Mouse (Mus musculus): ENCODE data around the gene Zfp574.
A peak's percentile ranks its signal among the peaks of the same experiment; 100 is the strongest.

The Zfp574 gene

DNA sequence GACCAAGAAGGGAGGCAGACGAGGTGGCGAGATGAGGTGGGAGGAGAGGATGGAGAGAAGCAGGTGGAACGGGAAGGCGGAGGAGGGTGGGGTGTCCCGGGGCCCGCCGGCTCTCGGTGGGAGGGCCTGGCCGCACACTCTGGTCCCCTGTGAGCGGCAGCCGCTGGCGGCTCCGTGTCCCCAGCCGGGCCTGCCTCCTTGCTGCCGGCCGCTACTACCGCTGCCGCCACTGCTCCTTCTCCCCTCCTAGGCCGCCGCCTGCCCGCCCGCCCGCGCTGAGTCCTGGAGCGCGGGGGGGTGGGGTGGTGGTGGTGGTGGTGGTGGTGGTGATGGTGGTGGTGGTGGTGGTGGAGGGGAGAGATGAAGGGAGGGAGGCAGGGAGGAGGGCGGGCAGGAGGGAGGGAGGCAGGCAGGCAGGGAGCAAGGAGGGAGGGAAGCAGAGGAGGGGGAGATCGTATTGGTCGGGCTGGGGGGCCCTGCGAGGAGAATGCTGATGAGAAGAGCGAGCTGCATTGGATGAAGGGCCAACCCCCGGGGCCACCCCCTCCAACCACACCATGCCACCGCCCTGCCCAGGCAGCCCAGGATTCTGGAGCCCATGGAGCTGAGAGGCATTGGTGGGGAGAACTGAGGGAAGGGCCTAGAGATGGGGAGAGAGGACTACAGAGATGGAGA, 486 bp downstream of the Zfp574 start:
- DNase-seq (ENCODE audit: low read depth) = peak; percentile 65

DNA sequence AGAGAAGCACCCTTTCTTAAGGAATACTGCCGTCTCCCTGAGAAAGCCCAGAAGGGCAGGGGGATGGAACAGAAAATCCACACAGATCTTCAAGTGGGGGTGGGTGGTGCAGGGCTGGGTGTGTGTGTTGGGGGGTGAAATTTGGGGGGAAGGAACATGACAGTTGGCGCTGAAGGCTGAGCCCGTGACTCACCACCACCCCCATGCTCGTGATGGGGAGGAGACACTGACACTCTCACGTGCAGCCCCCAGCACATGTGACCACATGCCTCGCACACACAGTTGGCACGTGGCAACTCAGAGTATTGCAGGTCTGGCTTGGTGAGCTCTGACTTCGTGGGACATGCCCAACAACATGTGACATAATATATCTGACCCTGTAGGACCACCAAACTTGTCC, 1.6 kb downstream of the Zfp574 start:
- DNase-seq (ENCODE audit: low read depth) = no peak

DNA sequence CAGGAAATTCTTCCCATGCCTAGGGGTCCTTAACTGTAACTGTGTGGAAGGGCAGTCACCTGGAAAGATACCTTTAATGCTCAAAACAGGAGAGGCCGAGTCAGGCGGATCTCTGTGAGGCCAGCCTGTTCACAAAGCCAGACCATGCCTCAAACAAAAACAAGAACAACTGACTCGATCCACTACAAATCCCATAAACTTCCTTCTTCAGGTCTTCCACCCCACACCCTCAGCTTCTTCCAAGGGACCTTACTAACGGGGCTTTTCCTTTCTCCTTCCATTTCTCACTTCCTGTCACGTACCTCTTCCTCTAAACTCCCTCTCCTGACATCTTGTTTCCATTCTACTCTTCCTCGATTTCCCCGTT, 3.9 kb downstream of the Zfp574 start:
- DNase-seq (ENCODE audit: low read depth) = peak; percentile 51

DNA sequence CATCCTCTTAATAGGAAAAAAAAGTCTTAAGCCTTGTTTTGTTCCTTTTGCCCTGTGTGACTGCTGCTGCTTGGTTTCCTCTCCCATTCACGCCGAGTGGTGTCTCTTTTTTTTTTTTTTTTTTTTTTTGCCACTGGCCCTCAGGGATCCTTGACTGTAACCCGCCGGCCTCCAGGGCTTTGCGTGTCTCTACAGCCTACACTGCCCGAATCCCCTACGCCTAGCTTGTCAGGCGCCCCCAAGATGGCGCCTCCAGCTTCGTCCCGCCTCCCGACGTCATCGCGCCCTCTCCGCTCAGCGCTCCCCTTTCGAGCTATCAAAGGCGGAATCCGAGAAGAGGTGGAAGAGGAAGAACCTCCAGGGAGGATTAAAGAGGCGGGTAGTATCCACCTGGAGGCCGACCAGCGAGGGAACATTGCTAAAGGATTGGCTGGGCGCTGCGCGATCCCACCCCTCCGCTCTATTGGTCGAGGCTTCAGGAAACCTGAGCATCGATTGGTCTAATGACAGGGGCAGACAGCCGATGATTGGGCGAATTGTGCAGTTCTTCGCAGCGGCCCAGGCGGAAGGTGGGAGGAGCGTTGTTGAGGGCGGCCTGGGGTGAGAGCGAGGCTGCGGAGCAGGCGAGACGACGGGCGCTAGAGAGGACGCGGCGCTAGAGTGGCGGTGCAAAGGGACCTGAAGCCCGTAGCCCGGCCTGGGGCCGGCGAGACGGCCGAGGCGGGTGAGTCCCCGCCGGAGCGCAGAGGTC, 4.5 kb downstream of the Zfp574 start:
- DNase-seq (ENCODE audit: low read depth) = peak; percentile 98

DNA sequence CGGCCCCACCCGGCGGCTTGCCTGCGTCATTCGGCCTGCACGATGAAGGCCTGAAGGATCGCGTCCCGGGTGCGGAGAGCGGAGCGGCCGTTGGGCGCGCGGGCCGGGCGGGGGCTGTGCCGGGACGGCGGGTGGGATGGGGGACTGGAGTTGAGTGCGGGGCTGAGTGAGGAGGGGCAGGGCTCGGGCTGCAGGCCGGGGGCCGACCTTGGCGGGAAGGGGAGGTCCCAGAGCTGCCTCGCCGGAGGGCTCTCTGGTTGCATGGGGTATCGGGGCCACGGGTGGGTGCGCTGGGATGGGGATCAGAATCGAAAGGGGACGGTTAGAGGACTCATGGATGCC, 5.0 kb downstream of the Zfp574 start:
- no peak for DNase-seq (ENCODE audit: low read depth)

DNA sequence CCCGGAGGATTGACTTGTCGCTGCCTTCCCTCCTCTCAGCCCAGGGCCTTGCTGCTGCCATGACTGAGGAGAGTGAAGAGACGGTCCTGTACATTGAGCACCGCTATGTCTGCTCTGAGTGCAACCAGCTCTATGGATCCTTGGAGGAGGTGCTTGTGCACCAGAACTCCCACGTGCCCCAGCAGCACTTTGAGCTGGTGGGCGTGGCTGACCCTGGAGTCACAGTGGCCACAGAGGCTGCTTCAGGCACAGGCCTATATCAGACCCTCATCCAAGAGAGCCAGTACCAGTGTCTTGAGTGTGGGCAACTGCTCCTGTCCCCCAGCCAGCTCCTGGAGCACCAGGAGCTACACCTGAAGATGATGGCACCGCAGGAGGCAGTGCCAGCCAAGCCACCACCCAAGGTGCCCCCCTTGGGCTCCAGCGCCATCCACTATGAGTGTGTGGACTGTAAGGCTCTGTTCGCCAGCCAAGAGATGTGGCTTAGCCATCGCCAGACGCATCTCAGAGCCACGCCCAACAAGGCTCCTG, 7.2 kb downstream of the Zfp574 start:
- no peak for DNase-seq (ENCODE audit: low read depth)

DNA sequence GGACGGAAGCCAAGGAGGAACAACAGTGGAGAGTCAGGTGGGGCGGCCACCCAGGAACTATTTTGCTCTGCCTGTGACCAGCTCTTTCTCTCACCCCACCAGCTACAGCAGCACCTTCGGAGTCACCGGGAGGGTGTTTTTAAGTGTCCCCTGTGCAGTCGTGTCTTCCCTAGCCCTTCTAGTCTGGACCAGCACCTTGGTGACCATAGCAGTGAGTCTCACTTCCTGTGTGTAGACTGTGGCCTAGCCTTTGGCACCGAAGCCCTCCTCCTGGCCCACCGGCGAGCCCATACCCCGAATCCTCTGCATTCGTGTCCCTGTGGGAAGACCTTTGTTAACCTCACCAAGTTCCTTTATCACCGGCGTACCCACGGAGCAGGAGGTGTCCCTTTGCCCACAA, 8.1 kb downstream of the Zfp574 start:
- DNase-seq (ENCODE audit: low read depth) = no peak

DNA sequence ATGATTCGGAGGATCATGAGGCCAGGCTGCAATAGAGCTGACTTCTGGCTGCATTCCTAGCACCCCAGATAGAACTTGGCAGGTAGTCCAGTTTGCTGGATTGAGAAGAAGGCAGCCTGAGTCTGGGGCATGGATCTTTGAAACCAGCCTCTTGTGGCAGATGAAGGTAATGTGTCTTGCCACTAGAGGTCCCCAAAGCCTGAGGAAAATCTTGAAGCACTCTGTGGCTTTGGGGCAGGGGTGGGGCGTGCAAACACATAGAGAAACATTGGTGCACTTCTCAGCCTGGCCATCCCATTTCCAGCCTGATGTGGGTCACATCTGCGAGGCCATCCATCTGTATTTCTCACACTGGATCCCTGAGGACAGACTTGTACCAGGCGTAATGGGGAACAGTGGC, 10.1 kb downstream of the Zfp574 start:
- DNase-seq (ENCODE audit: low read depth) = peak; percentile 70

DNA sequence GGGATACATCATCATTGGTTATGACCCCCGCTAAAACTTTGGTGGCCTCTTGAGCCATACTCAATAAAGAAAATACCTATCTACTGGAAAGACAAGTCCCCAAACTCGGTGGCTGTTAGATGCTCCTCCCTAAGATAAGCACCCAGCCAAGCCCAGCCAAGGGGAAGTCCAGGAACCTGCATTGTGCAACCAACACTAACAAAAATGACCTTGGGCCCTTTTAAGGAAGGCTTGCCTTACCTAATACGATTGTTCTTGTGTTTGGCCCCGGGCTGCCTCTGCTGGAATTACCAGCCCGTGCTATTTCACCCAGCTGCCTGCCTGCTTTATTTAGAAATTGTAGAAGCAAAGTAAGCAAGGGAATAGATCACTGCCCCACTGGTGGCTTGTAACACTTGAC, 12.3 kb downstream of the Zfp574 start:
- DNase-seq (ENCODE audit: low read depth) = no peak

DNA sequence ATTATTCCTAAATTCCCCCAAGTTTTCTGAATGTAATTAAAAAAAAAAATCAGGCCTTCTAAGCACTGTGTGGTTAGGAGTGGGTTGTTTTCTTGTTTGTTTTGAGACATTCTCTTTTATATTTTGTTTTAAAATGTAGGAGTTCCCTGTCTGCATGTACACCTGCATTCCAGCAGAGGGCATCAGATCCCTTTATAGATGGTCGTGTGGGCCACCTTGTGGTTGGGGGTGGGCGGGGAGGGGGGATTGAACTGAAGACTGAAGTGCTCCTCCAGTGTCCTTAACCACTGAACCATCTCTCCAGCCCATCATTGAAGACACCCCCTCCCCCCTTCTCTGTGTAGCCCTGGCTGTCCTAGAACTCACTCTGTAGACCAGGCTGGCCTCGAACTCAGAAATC, 14.3 kb downstream of the Zfp574 start:
- DNase-seq (ENCODE audit: low read depth) = peak; percentile 31

DNA sequence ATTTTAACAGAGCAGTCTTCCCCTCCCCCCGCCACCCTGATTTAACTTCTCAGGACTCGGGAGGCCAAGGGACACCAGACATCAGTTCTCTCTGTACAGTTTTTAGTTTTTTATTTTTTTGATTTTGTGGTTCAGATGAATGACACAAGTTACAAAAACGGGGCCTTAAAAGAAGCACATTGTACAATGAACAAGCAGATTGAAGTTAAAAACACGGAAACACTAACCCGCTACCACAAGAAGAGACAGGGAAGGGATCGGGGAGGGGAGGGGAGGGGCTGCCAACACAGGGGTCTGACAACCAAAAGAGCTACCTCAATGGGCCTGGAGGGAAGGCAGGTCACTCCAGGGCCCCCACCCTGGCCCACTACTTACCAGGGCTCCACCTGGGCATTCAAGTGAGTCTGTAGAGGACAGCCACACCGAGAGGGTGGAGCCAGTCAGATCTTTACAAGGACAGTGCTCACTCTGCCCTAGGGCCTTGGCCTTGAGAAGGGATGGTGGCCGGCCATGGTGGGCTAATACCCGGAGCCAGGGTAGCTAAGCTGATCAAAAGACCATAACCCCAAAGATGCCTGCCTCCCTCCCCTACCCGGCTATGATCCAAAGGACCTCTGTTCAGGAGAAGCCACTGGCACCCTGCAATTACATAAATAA, 15.0 kb downstream of the Zfp574 start:
- no peak for DNase-seq (ENCODE audit: low read depth)

DNA sequence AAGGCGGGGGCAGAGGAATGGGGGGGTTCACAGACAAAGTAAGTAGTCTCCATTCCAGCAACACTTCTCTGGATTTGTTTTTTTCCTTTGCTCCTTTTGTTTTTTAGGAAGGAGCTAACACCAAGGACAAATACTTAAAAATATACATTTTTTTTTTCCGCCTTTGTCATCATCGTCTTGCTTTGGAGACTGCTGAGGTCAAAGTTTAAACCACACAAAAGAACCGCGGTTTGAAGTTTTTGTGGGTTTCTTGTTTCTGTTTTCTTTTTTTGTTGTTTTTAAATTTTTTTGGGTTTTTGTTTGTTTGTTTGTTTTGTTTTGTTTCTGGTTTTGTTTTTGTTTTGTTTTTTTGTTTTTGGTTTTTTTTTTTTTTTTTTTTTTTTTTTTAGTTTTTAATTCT, 15.6 kb downstream of the Zfp574 start:
- no peak for DNase-seq (ENCODE audit: low read depth)

DNA sequence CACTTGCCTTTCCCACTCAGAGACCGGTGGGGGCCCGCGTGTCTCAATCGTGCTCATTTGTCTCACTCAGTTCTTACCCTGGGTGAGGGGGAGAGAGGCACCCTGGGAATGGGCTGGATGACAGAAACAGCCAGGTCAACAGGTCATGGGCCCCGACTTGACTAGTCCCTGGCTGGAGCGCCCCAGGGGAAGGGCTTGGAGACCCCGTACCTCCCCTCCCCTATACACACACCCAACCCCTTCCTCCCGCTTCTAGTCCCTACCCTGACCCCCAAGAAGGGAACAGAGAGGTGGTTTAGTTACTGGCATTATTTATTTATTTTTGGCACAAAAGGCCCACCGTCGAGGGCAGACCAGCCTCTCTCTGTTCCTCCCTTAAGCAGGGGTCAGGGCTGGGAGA, 16.2 kb downstream of the Zfp574 start:
- DNase-seq (ENCODE audit: low read depth) = no peak

DNA sequence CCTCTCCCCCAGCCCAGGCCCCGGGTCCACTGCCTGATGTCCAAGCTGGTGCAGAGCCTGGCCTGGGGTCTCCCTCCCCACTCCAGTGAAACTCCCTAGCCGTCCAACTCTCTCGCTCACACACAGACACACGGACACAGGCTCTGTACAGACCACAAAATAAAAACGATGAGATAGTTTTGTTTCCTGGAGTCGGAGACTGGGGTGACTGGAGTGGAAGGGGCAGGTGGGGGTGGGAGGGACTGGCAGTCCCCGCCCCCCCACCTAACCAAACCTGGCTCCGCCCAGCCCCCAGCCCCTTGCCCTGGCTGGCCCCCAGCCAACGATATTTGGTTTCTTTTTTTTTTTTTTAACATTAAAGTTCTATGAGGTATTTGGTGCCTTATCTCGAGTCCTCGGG, 16.6 kb downstream of the Zfp574 start:
- DNase-seq (ENCODE audit: low read depth) = no peak

DNA sequence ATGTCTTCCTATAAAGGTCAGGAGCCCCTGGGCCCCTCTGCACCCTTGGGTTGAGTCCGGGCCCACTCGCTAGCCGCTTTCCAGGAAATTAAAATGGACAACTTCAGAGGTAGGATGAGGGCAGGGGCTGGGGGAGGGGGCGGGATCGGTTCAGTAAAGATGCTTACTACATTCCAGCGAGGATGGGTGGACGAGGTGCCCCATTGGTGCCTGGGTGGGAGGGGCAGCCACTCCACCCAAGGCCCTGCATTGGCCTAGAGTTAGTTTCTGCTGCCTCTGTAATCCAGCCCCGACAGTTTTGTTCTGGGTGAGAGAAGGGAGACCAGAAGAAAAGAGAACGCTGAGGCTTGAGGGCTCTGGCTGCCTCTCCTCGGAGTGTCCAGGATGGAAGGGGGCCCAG, 17.5 kb downstream of the Zfp574 start:
- DNase-seq (ENCODE audit: low read depth) = no peak

DNA sequence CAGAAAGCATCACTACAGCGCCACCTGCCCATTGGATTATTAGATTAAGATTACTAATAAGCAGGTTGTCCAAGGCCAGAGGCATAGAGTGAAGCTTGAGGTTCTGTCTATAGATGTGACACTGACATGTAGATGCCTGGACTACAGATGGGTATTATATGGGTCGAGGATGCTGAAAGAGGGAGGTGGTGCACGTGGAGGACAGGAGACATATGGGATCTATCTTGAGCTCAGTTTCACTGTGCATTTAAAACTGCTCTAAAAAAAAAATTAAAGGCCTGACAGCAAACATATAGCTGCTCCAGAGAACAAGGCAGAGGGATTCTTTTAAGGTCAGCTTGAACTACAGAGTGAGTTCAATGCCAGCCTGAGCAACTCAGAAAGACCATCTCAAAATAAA, 25.8 kb downstream of the Zfp574 start:
- no peak for DNase-seq (ENCODE audit: low read depth)

DNA sequence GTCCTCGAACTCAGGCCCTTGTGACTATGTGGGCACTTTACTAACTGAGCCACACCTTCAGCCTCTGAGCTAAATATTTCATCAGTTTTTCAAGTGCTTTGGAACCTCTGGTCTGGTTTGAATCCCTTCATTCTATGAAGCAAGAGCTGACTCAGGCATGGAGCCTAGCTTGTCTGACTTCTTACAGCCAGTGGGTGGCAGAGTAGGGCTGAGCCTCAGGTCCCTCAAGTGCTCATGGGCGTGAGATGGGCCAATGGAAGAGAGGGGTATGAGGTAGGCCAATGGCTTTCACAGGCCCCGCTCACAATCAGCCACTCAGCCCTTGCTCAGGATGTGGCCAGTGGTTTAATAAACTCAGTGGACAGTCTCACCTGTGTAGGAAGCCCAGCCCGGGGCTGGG, 27.2 kb downstream of the Zfp574 start:
- peak; percentile 72 for DNase-seq (ENCODE audit: low read depth)

DNA sequence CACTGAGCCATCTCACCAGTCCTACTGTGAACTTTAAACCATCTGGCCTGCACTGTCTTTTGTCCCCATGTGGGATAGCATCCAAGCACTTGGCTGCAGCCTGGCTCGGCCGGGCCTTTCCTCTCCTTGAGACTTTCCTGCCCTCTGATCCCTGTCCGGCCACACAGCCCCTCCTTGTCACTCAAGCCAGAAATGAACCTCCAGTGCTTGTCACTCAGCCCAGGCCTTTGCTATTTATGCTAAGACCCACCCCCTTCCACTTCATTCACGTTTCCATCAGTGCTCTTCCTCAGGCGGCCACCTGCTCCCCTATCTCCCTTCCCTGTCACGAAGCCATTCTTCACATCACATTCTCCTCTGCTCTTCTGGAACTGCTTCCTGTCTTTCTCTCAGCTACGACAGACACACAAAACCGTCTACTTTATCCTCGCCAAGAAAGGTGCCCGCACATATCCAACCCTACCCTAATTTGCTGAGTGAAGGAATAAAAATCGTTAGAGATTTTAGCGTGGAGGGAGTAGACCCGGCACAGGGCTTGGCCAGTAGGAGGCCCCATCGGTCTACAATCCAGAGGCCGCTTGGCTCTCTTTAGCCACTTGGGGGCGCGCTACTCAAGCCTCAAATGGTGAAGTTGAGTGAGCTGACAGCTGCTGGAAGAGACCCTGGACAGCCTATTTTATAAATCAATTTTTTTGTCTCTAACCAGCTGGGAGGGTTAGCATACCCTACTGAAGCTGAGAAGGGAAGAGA, 33.2 kb downstream of the Zfp574 start:
- DNase-seq (ENCODE audit: low read depth) = peak; percentile 92

DNA sequence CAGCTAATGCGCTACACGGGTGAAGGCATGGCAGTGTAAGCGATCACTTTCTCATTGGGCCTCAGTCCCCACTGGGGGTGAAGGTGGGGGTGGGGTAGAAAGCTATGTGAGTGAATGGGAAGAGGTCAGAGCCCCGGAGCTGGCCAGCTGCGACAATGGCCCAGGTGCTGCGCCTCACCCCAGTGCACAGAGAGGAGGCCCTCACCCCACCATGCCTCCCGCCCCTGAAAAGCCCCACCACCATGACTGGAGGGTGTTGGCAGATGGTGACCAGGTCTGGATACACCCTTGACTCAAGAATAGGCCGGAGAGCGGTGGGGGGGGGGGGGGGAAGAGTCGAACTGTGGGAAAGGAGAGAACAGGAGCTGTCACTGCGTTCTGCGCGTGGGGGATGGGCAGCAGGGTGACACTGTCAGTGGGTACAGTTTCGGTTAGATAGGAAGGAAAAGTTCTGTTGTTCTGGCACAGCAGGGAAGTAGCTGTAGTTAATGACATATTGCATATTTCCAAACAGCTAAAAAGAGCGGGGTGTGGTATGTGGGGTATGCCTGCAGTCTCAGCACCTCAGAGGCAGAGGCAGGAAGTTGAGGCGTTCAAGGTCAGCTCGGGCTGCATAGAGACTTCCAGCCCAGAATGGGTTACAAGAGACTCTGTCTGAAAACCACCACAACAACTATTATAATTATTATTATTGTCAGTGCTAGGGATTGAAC, 34.6 kb downstream of the Zfp574 start:
- no peak for DNase-seq (ENCODE audit: low read depth)

DNA sequence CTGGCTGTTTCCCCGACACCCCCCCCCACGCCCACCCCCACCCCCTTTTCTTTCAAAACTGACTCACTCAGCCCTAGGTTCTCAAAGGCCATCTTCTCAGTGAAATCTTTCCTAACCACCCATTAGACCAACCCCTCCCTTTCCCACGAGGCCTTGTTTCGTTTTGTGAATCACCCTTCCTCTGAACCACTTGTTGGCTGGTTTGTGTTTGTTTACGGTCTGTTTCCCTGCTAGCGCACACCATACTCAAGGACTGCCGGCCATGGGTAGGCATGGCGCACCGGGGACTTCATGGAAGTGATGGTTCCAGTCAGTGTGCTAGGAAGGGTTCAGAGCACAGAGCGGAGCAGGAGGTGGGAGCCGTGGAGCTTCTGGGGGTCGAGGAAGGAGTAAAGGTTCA, 37.0 kb downstream of the Zfp574 start:
- DNase-seq (ENCODE audit: low read depth) = peak; percentile 38

DNA sequence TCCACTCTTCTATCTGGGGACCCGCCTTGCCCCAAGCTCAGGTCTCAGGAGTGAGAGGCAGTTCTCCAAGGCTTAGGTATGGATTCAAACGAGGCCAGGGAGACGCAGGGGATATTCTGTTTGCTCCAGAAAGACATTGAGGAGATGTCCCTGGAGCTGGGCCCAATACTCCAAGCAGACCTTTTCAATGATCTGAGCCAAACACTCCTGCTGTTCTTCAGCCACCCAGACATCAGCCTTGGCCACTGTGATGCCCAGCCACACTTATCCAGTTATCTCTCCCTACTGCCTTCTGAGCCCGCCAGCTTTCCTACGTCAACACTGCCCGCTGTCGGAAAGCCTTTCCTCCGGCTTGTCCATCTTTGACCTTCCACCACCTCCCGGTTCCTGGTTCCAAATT, 38.0 kb downstream of the Zfp574 start:
- no peak for DNase-seq (ENCODE audit: low read depth)
